In the genomic region with DNA sequence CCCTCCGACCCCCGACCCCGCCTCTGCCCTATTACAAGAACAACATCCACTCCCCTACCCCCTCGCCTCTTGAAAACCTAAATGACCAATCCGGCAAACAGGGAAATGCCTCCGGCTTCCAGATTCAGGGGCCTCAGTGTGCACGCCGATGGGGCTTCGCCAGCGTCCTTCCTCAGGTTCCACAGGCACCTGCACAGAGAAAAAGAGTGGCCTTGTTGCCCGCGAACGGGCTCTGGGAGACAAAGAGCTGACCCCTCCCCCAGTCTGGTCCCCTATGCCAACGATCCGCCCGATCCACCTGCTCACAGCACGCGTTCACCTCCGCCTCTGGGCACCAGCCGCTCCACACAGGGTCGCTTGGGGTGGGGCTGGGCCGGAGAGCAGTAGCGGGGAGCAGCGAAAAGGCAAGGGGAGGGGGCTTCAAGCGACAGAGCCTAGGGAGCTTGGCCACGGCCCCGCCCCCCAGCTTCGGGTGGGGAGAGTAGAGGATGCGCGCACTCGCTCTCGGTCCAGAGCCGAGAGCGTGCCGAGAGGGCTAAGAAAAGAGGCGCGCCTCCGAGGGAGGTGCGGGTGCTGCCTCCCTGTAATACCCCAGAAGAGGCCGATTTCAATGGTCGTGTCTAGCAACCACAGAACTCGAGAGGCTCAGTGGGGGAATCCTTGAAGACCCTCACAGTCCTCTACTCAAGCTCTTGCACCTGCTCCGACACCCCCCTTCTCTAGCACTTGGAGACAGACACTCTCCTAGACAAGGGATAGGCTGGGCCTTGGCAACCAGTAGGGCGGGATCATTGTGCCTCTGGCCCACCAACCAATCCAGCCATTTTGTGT, we compare ENCODE assay signal across 9 mouse cellular contexts. TPM values are rescaled to one million over a fixed set of nuclear protein-coding genes. Genes with fewer than 3 reads are reported as not detected.
DNase-seq lines count a peak whose midpoint lies in the region; ATAC-seq and TF ChIP-seq lines count a peak whose summit lies in the region.
"Had no signal": no experiment of that assay in that cellular context is flagged by ENCODE, and none has a peak within 500 bp of the region (broad histone marks: within the 10 kb centered on the region; RNA-seq: fewer than 3 reads in every experiment).

A gene (minus strand): TSS at position 669 of the 831 bp plus-strand sequence.

- peak within 1 kb of the TSS; percentile 95 for H3K4me2 ChIP-seq in heart, embryonic 16.5 days (ENCODE audit: low read depth, low read length)
- H3K4me2 ChIP-seq in embryonic facial prominence, embryonic 11.5 days (ENCODE audit: low read depth, low read length) = peak within 1 kb of the TSS; percentile 77
- H3K4me2 ChIP-seq in intestine, embryonic 16.5 days (ENCODE audit: low read depth, low read length) = peak within 1 kb of the TSS; percentile 96
- peak within 1 kb of the TSS; percentile 74 for H3K4me2 ChIP-seq in lung, embryonic 16.5 days (ENCODE audit: low read depth, low read length)

- 2% methylated on average over 44 of the region's 44 CpGs for WGBS in heart, embryonic 16.5 days
- 2% methylated on average over 44 of the region's 44 CpGs for WGBS in embryonic facial prominence, embryonic 11.5 days
- WGBS in intestine, embryonic 16.5 days = under 1% methylated on average over 44 of the region's 44 CpGs
- 3% methylated on average over 44 of the region's 44 CpGs for WGBS in lung, embryonic 16.5 days
- 4% methylated on average over 44 of the region's 44 CpGs for WGBS in small intestine, adult 2 months

- TF ChIP-seq CTCF in small intestine, adult 2 months (IDR thresholded peaks at IDR 0.05; ENCODE audit: extremely low read depth, insufficient read length, insufficient replicate concordance, low read depth, low read length) = no peak

- peaks cover 27% of the 10 kb centered on the region for H3K4me1 ChIP-seq in heart, embryonic 16.5 days (ENCODE audit: control insufficient read depth, insufficient read depth, low read length)
- H3K4me1 ChIP-seq in embryonic facial prominence, embryonic 11.5 days (ENCODE audit: control insufficient read depth, insufficient read depth, low read length) = no peaks in the 10 kb centered on the region; the same call in none of the 2 replicates
- H3K4me1 ChIP-seq in intestine, embryonic 16.5 days (ENCODE audit: control insufficient read depth, insufficient read depth, low read length) = peaks cover 36% of the 10 kb centered on the region
- H3K4me1 ChIP-seq in lung, embryonic 16.5 days (replicated peaks; ENCODE audit: control insufficient read depth, insufficient read depth, low read length) = peaks cover 15% of the 10 kb centered on the region
- H3K4me1 ChIP-seq in small intestine, adult 2 months (ENCODE audit: control insufficient read depth, insufficient read depth, insufficient read length, low read length) = peaks cover 21% of the 10 kb centered on the region

- H3K27me3 ChIP-seq in heart, embryonic 16.5 days (ENCODE audit: control insufficient read depth, insufficient read depth, low read length) = peaks cover 53% of the 10 kb centered on the region
- peaks cover 31% of the 10 kb centered on the region for H3K27me3 ChIP-seq in embryonic facial prominence, embryonic 11.5 days (ENCODE audit: control insufficient read depth, insufficient read depth, low read length)
- peaks cover 11% of the 10 kb centered on the region; the same call in 1 of the 2 replicates for H3K27me3 ChIP-seq in intestine, embryonic 16.5 days (replicated peaks; ENCODE audit: control insufficient read depth, insufficient read depth, low read length)
- H3K27me3 ChIP-seq in lung, embryonic 16.5 days (ENCODE audit: control insufficient read depth, insufficient read depth, low read depth, low read length) = peaks cover 23% of the 10 kb centered on the region
- H3K27me3 ChIP-seq in small intestine, adult 2 months (ENCODE audit: control insufficient read depth, insufficient read depth, low read length) = peaks cover 33% of the 10 kb centered on the region

- peak within 1 kb of the TSS; percentile 69 for H3K9ac ChIP-seq in heart, embryonic 16.5 days (ENCODE audit: low read length)
- H3K9ac ChIP-seq in embryonic facial prominence, embryonic 11.5 days (replicated peaks; ENCODE audit: low read length) = peak within 1 kb of the TSS; percentile 52
- peak within 1 kb of the TSS; percentile 71 for H3K9ac ChIP-seq in intestine, embryonic 16.5 days (ENCODE audit: low read depth, low read length)
- peak within 1 kb of the TSS; percentile 64 for H3K9ac ChIP-seq in lung, embryonic 16.5 days (ENCODE audit: low read length)

- TF ChIP-seq POLR2A in small intestine, adult 2 months (IDR thresholded peaks at IDR 0.05; ENCODE audit: low read depth, low read length) = no peak

- no peaks in the 10 kb centered on the region for H3K36me3 ChIP-seq in heart, embryonic 16.5 days (ENCODE audit: control insufficient read depth, insufficient read depth)
- no peaks in the 10 kb centered on the region for H3K36me3 ChIP-seq in embryonic facial prominence, embryonic 11.5 days (replicated peaks; ENCODE audit: control insufficient read depth, insufficient read depth, low read depth, low read length)
- no peaks in the 10 kb centered on the region for H3K36me3 ChIP-seq in intestine, embryonic 16.5 days (ENCODE audit: control insufficient read depth, insufficient read depth, low read length)
- H3K36me3 ChIP-seq in lung, embryonic 16.5 days (ENCODE audit: control insufficient read depth, insufficient read depth, low read length) = no peaks in the 10 kb centered on the region
- H3K36me3 ChIP-seq in small intestine, adult 2 months (ENCODE audit: control insufficient read depth, insufficient read depth, low read length) = no peaks in the 10 kb centered on the region

- ATAC-seq in heart, embryonic 16.5 days (replicated peaks; ENCODE audit: extremely low read depth, insufficient read depth, low FRiP score) = no peak
- ATAC-seq in embryonic facial prominence, embryonic 11.5 days (replicated peaks; ENCODE audit: insufficient number of reproducible peaks, low FRiP score, low TSS enrichment, low read depth) = peak; percentile 83
- ATAC-seq in intestine, embryonic 16.5 days = no peak; the same call in 1 of the 2 replicates
- 0 out of 2 replicates have a peak, but pooled peaks have one; percentile 2 for ATAC-seq in lung, embryonic 16.5 days (ENCODE audit: low read depth)
- ATAC-seq: Patski had no signal

- H3K9me3 ChIP-seq in heart, embryonic 16.5 days (replicated peaks; ENCODE audit: control insufficient read depth, low read length) = no peaks in the 10 kb centered on the region
- no peaks in the 10 kb centered on the region for H3K9me3 ChIP-seq in embryonic facial prominence, embryonic 11.5 days (replicated peaks; ENCODE audit: control insufficient read depth, low read length)
- H3K9me3 ChIP-seq in intestine, embryonic 16.5 days (ENCODE audit: control insufficient read depth, low read length) = no peaks in the 10 kb centered on the region; the same call in 1 of the 2 replicates
- no peaks in the 10 kb centered on the region for H3K9me3 ChIP-seq in lung, embryonic 16.5 days (ENCODE audit: control insufficient read depth, low read length)

- H3K27ac ChIP-seq in heart, embryonic 16.5 days (ENCODE audit: low read length) = no peak within 1 kb of the TSS
- H3K27ac ChIP-seq in embryonic facial prominence, embryonic 11.5 days (replicated peaks; ENCODE audit: low read depth, low read length) = no peak within 1 kb of the TSS
- H3K27ac ChIP-seq in intestine, embryonic 16.5 days (ENCODE audit: low read length) = no peak within 1 kb of the TSS
- 0 out of 2 replicates have a peak within 1 kb of the TSS, but pooled peaks have one; percentile 37 for H3K27ac ChIP-seq in lung, embryonic 16.5 days (ENCODE audit: low read length)
- no peak within 1 kb of the TSS for H3K27ac ChIP-seq in small intestine, adult 2 months (ENCODE audit: insufficient read depth, low read depth, low read length)

- H3K4me3 ChIP-seq in heart, embryonic 16.5 days (ENCODE audit: low read length) = peak within 1 kb of the TSS; percentile 65
- H3K4me3 ChIP-seq in embryonic facial prominence, embryonic 11.5 days (ENCODE audit: low read depth, low read length) = peak within 1 kb of the TSS; percentile 47
- H3K4me3 ChIP-seq in intestine, embryonic 16.5 days (ENCODE audit: low read length) = peak within 1 kb of the TSS; percentile 57
- peak within 1 kb of the TSS; percentile 56 for H3K4me3 ChIP-seq in lung, embryonic 16.5 days (ENCODE audit: low read length)
- peak within 1 kb of the TSS; percentile 44 for H3K4me3 ChIP-seq in small intestine, adult 2 months (ENCODE audit: low read depth, low read length)

- DNase-seq in heart, adult 8-10 months (ENCODE audit: low spot score) = no peak
- DNase-seq in adrenal gland, postnatal 14 days = peak; percentile 73
- peak; percentile 66 for DNase-seq in embryonic facial prominence, embryonic 11.5 days (ENCODE audit: low spot score)
- no peak for DNase-seq in gastrocnemius, adult 18-20 months (ENCODE audit: low spot score)

RNA-seq across cellular contexts. Expression of the gene that starts here (rescaled TPM):
- 0.25 and 0.80 TPM in 2 replicates for polyA plus RNA-seq in heart, embryonic 16.5 days (2015; fragmentation: Nextera tagmentation; extraction: Ambion mirVana)
- total RNA-seq in heart, adult 8-10 months (2022) = not detected
- 3.7 and 4.7 TPM in 2 replicates for total RNA-seq in adrenal gland, postnatal 14 days (2021)
- polyA plus RNA-seq in embryonic facial prominence, embryonic 11.5 days (2014; fragmentation: Nextera tagmentation; extraction: Ambion mirVana) = 7.1 and 9.8 TPM in 2 replicates
- 2.8 and 3.2 TPM in 2 replicates for polyA plus RNA-seq in intestine, embryonic 16.5 days (2015; fragmentation: Nextera tagmentation; extraction: Ambion mirVana)
- polyA plus RNA-seq in lung, embryonic 16.5 days (2015; fragmentation: Nextera tagmentation; extraction: Ambion mirVana) = 4.4 and 4.5 TPM in 2 replicates
- polyA plus RNA-seq in small intestine, adult 2 months (2012; rRNA removed) = 0.08 and 0.18 TPM in 2 replicates
- not detected for total RNA-seq in gastrocnemius, adult 18-20 months (2021)

Comparison
In these comparisons a context has a peak if more than half of its experiments do, and no peak if none do; other contexts are left out.
1. ATAC-seq: peak in embryonic facial prominence, embryonic 11.5 days (single experiment) and lung, embryonic 16.5 days (single experiment); none in heart, embryonic 16.5 days (single experiment) and intestine, embryonic 16.5 days (single experiment).
2. DNase-seq: peak in adrenal gland, postnatal 14 days (single experiment) and embryonic facial prominence, embryonic 11.5 days (single experiment); none in heart, adult 8-10 months (single experiment) and gastrocnemius, adult 18-20 months (single experiment).
3. Peak in every context shown above with its lines, with median percentiles within 50 percentile points of each other: H3K4me2 ChIP-seq, H3K4me3 ChIP-seq and H3K9ac ChIP-seq.